Mouse (Mus musculus) telencephalon, adult 2 months (tissue): Measurements from ENCODE around the gene D630003M21Rik.

Source experiments
- DNase-seq: peaks from one replicate; pipeline ENCODE4 v3.0.0-alpha.2; 2011; ENCODE audit warnings: low read depth, low spot score

The D630003M21Rik gene

GRCm38 (mm10) chr2:158228670-158229502, at the start of gene D630003M21Rik:
Gene D630003M21Rik, minus strand, starts transcription at chr2:158229222.
- no peak for DNase-seq

GRCm38 (mm10) chr2:158276878-158277277, 47.9 kb upstream of the D630003M21Rik start:
- no peak for DNase-seq

- no peak for DNase-seq
Measured at GRCm38 (mm10) chr2:158276451-158276850, 47.4 kb upstream of the D630003M21Rik start.

GRCm38 (mm10) chr2:158275811-158276210, 46.8 kb upstream of the D630003M21Rik start:
- DNase-seq, result no peak

- DNase-seq, result no peak
Measured at GRCm38 (mm10) chr2:158275349-158275748, 46.3 kb upstream of the D630003M21Rik start.

GRCm38 (mm10) chr2:158273646-158274045, 44.6 kb upstream of the D630003M21Rik start:
- no peak for DNase-seq

- DNase-seq, result no peak
Measured at GRCm38 (mm10) chr2:158270017-158270416, 41.0 kb upstream of the D630003M21Rik start.

GRCm38 (mm10) chr2:158264877-158265276, 35.9 kb upstream of the D630003M21Rik start:
- DNase-seq, result no peak

GRCm38 (mm10) chr2:158259498-158259897, 30.5 kb upstream of the D630003M21Rik start:
- DNase-seq, result no peak

GRCm38 (mm10) chr2:158258781-158259180, 29.8 kb upstream of the D630003M21Rik start:
- DNase-seq, result no peak

GRCm38 (mm10) chr2:158258005-158258418, 29.0 kb upstream of the D630003M21Rik start, which contains the start of gene Bpi:
Gene Bpi, plus strand, starts transcription at chr2:158258094.
- DNase-seq, result no peak

GRCm38 (mm10) chr2:158256894-158257293, 27.9 kb upstream of the D630003M21Rik start:
- DNase-seq, result no peak

- DNase-seq, result no peak
Measured at GRCm38 (mm10) chr2:158253806-158254205, 24.8 kb upstream of the D630003M21Rik start.

- no peak for DNase-seq
Measured at GRCm38 (mm10) chr2:158250558-158250957, 21.5 kb upstream of the D630003M21Rik start.

GRCm38 (mm10) chr2:158248318-158248717, 19.3 kb upstream of the D630003M21Rik start:
- no peak for DNase-seq

GRCm38 (mm10) chr2:158247852-158248251, 18.8 kb upstream of the D630003M21Rik start:
- DNase-seq, result no peak

GRCm38 (mm10) chr2:158245072-158245817, 16.2 kb upstream of the D630003M21Rik start:
- no peak for DNase-seq

- DNase-seq, result no peak
Measured at GRCm38 (mm10) chr2:158243129-158243870, 14.3 kb upstream of the D630003M21Rik start.

GRCm38 (mm10) chr2:158242170-158242896, 13.3 kb upstream of the D630003M21Rik start:
- no peak for DNase-seq

- no peak for DNase-seq
Measured at GRCm38 (mm10) chr2:158241126-158241738, 12.2 kb upstream of the D630003M21Rik start.

- DNase-seq, result no peak
Measured at GRCm38 (mm10) chr2:158238101-158238500, 9.1 kb upstream of the D630003M21Rik start.
